Mouse (Mus musculus) activated CD4-positive, CD25-positive, alpha-beta regulatory T cell, adult 4 months (primary cell): ENCODE measurements around the gene Luzp1. TPM values are rescaled to one million over a fixed set of nuclear protein-coding genes. Genes with fewer than 3 reads are reported as not detected.

Experiments
- ATAC-seq: one replicate; pipeline ENCODE4 v1.8.0; 2017
- polyA plus RNA-seq, 2 experiments: library from polyadenylated mRNA; unstranded; fragments of 100-300 nt; shearing (Covaris generic); gene quantifications; one replicate each; pipeline ENCODE4 v1.2.1; 2017

Luzp1 gene
- polyA plus RNA-seq: 1 to 10 TPM; 4.7 to 7.4 TPM

DNA sequence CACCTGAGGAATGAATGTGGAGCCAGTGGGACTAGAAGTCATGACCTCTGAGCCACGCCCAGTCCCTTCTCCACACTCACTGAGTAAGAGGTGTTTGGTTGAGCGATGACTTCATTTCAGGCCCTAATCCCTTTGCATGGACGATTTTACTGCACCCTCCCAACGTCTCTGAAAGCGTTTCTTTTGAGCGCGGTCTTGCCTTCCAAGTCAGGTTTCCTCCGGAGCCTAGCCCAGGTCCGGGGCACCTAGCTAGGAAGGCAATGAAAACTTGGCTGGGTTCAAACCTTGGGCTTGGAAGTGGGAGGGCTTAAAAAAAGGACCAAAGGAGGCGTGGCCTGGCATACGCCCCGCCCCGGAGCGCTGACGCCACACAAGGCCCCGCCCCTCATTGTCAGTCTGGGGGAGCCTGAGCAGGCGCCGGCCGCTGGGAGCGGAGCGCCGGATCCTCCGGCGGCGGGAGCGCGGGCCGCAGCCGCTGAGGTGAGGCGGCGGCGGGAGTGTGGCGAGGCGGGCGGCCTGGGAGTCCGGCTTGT is at the start of gene Luzp1:
TSS of gene Luzp1 (plus strand) at position 391 of the 533 bp plus-strand sequence.
- ATAC-seq: peak; percentile 89

DNA sequence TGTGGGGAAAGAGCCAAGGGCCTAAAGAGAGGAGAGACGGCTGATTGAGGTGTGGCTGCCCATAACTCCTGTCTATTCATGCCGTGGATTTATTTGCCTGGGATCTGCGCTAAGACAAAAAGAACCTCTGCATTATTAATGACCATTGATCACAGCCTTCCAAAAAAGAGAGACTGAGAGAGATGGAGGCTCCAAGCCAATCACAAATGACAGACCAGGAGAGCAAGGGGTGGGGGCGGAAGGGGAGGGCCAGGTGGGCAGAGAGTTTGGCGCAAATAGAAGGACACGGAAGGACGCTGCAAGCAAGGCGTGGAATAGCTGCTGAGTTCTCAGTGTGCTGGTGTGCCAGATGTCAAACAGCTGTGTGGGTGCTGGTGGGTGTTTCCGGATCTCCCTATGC is 46.3 kb upstream of the Luzp1 start, which contains the start of gene Htr1d:
TSS of gene Htr1d (plus strand) at position 301 of the 400 bp plus-strand sequence.
- ATAC-seq: no peak

DNA sequence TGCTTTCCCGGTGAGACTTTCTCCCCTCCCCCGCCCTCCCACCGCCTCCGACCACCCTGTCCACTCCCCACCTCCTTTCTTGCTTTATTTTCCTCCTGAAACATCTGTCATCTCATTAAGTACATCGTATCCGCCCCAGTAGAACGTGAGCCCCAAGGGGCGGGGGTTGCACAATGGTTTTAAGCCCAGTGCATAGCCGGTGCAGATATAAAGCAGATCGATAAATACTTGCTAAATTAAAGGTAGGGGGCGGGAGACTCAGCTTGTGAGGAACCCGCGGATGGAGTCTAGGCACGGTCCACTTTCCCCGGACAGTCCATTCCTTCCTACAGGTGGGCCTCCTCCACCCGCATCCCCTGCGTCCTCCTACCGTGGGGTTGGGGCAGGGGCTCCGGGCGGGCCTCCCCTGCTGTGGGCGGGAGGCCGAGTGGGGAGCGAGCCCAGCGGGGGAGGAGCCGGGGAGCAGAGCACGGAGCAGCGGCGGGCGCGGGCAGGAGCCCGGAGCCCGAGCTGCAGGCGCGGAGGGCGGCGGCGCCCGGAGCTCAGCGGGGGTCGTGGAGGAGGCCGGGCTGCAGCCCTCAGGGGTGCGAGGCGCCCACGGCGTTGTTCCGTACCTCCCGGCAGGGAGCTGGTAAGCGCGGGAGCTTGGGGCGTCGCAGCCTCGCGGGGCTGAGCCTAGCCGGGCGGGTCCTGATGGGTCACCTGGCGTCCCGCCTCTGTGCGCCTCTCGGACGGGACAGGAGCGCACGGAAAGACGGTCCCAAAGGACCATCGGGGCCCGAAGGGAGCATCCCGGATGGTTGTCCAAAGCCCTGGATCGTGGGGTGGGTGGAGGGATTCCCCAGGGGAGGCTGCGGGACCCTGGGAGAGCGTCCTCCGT is 45.2 kb upstream of the Luzp1 start:
- no peak for ATAC-seq

DNA sequence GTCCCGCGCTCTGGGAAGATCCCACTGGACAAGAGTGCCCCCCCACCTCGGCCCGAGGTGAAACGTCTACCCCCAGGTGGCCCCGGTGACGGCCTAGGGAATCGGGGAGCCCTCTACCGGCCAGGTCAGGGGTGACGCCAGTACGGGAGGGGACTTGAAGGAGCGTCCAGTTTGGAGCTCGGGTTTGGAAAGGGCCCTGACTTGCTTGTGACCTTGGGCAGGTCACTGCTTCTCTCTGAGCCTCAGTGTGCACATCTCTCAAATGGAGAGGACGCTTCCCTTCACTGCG is 44.6 kb upstream of the Luzp1 start:
- no peak for ATAC-seq

DNA sequence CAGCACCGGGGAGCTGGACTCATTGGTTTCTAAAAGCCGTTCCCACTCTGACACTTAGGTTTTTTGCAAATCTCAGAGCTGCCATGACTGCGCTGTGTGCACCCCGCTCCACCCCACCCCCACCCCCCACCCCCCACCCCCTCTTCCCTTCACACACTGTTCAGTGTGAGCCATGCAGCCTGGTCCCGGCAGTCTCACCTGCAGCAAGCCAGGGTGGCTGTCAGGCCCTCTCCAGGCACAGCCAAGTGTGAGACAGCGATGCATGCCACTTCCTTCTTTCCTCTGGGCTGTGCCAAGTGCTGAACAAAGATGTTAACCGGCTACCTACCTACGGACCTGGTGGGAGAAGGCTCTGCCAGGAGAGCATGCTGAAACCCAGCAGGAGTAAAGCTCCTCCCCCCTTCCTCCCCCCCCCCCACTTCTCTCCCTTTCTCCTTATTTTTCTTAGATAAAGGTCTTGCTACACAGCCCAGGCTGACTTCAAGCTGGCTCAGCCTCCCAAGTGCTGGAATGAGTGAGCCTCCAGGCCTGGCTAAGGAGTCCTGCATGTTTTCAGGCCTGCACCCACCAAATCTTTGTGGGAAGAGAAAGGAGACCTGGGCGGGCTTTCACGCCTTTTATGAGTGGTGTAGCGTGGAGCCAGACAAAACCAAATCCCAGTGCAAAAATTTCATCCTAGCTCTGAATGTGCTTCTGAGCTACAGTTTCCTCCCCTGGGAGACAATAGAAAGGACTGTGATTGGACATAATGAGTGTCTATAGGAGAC is 38.8 kb upstream of the Luzp1 start:
- ATAC-seq: no peak

DNA sequence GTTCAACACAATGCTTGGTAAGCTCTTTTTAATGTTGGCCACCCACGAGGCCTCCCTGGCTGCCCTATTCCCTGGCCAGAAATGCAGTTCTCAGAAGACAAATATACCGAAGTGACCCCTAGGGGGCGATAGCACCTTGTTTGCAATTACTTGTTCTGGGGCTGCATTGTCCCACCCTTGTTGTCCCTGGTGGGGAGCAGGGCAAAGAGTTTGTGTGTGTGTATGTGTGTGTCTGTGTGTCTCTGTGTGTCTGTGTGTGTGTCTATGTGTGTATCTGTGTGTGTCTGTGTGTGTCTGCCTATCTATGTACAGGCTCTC is 38.2 kb upstream of the Luzp1 start:
- no peak for ATAC-seq

DNA sequence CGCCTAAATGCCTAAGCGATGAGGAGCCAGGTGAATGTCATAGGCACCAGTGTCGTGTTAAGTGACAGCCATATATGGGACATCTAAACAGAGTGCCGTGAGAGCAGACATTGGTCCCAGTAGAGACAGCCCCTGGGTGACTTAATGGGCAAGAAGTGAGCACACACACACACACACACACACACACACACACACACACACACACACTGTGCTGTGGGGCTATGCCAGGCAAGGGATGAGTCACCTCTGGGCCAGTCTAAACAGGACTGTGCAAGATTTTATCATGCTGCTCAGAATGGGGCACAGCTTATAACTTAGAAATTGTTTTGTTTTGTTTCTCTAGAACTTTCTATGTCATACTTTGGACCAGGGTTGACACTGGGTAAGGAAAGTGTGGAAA is 35.5 kb upstream of the Luzp1 start:
- no peak for ATAC-seq

DNA sequence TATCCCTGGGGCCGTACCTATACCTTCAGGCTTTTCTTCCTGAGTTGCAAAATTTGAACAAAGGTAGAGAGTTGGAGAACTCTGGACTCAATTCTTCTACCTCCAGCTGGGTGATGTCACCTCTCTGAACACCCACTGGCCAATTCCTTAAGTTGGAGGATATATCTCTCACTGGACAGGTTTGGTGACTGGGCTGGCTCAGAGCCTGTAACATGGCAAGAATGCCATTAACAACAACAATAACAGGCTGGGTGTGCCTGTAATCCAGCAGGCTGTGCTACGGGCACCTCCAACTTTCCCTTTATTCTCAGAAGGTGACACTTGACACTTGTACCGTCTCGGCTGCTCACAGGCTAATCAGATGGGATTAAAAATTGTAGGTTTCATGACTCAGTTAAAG is 30.5 kb upstream of the Luzp1 start:
- no peak for ATAC-seq

DNA sequence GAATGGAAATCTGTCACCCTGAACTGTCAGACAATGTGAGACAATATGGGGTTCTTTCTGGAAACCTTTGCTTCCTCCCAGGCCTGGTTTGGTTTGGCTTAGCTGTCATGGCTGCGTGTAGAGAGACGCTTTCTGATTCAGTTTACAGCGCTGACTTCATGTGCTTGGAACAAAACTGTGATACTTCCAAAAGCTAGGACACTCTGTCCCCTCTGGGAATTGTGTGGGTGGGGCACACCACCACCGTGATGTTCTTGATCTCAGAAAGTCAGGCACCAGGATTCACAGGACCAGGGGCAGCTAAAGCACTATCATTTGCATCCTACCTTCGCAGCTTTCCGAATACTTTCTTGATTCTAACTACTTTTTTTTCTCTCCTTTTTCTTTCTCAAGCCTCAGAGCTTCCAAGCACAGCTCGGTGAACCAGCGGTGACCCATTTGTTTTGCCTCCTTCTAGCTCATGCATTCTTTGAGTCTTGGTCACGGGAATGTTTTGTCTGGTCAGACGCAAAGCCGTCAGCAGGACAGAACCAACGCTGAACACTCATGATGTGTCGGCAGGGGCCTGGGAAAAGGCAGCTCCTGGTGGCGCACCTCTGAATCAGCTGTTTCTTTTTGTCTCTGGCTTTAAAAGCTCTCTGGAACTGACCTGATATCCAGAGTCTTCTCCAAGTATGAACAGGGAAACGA is 28.1 kb upstream of the Luzp1 start:
- no peak for ATAC-seq

DNA sequence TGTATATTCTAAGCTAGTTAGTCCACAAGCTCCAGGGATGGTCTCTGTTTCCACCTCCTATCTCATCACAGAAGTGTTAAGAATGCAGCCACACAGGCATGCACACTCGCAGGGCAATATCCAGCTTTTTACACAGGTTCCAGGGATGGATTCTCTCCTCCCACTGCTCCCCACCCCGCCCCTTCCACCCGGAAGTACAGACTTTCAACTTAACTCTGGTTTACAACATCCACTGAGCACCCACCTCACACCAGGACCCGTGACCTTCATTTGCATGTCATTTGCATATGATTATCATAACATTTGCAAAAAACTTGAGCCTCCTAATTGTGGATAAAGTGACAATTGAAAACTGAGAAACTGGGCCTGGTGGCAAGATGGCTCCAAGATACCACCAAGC is 25.0 kb upstream of the Luzp1 start:
- no peak for ATAC-seq

DNA sequence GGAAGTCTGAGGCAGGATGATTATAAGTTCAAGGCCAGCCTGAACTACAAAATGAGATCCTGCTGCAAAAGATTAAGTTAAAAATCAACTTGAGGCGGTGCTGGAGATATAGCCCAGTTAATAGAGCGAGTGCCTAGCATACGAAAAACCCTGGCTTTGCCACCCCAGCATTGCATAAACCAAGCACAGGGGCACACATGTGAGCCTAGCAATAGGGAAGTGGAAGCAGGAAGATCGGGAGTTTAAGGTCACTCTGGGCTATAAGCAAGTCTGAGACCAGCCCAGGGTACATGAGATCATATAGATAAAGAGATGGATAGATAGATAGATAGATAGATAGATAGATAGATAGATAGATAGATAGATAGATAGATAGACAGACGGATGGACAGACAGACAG is 19.8 kb upstream of the Luzp1 start:
- ATAC-seq: no peak

DNA sequence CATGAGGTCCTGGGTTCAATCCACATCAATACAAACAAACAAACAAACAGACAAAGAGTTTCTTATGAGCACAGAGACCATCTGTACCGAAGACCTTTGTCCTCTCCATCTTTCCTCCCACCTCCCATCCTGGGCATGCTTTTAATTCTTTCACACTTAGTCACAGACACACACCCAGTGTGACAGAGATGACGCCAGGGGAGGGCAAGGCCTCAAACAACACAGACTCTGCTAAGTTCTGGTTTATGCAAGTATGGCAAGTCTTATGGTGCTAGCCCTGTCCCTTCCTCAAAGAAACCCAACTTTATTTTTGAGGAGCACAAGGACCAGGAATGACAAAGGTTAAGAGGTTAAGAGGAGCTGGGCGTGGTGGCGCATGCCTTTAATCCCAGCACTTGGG is 19.3 kb upstream of the Luzp1 start:
- ATAC-seq: no peak

DNA sequence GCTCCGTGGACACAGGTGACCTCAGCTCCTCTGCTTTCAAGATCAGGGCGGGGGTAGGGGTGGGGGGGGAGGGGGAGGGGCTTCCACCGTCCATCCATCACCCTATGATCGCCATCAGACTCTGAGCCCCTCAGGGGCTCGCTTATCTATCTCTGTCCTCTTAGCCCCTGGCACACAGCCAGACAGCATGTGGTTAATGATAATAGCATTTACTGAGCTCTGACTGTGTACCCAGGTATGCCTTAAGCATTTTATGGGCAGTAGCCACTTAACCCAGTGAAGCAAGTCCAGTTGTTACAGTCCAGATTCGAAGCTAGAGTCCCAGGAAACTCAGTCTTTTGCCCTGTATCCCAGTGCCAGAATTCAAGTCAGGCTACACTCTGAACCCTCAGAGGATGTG is 18.0 kb upstream of the Luzp1 start:
- no peak for ATAC-seq

DNA sequence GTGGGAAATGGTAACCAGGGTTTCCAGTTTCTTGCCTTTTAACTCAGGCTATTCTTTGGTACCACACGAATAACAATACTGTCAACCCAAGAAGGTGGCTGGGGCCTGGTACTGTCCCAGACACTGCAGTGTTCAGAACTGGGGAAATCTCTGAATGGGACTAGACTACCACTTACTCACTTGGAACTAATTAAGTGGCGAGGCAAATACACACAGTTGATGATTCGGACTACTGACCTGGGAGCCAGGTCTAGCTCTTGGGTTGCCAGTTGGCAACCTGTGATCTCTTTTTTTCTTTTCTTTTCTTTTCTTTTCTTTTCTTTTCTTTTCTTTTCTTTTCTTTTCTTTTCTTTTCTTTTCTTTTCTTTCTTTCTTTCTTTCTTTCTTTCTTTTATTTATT is 17.3 kb upstream of the Luzp1 start:
- ATAC-seq: no peak

DNA sequence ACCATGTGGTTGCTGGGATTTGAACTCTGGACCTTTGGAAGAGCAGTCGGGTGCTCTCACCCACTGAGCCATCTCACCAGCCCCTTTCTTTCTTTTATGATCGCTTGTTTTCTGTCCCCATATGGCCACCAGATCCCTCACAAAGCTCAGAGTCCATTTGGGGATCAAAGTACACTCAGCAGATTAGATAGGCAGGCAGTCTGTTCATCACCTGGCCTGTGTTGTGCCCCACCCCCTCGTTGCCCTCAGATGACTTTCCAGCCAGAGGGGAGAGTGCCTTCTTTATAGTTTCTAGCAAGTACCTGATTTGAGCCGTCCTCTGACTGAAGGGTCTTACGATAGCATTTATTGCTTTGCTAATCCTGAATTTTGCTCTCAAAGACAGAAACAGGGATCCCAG is 16.8 kb upstream of the Luzp1 start:
- no peak for ATAC-seq

DNA sequence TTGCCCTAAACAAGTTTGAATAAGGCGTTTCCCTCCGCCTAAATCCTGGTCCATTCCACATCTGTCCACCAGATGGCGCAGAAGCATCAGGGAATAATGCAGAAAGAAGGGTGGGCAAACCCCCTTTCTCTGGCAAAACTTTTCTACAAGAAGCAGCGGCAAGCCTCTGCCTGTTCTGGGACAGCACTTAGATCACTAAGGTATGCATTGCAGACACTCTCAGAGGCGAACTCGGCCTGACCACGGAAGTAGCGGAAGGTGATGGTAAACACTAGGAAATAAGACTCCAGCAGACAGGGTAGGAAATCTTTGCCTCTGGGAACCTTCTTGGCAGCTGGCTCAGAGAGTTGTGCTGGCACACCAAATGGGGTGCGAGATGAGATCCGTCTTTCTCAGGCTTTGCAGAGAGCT is 14.7 kb upstream of the Luzp1 start:
- peak; percentile 36 for ATAC-seq

DNA sequence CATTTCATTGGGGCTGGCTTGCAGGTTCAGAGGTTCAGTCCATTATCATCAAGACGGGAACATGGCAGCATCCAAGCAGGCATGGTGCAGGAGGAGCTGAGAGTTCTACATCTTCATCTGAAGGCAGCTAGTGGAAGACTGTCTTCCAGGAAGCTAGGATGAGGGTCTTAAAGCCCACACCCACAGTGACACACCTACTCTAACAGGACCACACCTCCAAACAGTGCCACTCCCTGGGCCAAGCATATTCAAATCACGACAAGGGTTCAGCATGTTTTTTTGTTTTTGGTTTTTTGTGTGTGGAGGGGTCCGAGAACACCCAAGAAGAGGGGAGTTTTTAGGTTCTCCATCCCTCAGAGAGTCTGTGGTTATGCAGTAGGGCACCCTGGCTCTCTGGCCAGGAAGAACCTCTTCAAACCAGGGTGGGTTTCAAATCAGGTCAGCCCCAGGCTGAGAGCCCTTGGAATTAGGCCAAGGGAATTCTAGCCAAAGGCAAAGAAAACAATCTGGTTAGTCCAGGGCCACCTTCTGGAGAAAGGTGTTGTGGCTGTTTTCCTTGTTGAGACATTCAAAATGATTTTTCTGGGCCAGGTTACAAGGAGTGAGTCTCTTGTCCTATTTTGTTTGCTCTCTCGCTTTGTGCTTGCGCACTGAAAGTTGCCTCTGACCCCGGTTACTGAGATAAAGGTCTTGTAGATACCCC is 12.9 kb upstream of the Luzp1 start:
- no peak for ATAC-seq

DNA sequence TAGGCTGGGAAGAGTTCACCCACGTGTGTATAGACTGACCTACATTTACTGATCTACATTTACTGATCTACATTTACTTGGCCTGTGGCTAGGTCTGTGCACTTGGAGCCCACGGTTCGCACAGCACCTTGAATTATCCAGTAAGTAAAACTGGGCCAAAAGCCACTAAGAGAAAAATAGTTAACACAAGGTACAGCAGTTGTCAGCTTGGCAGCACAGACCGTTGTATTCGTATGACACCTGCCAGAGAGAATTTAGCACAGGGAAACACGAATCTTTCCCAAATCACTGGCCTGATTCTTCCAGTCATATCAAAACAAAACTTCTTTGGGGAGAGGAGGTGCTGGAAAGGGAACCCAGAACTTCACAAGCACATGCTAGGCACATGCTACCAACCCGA is 11.3 kb upstream of the Luzp1 start:
- ATAC-seq: no peak

DNA sequence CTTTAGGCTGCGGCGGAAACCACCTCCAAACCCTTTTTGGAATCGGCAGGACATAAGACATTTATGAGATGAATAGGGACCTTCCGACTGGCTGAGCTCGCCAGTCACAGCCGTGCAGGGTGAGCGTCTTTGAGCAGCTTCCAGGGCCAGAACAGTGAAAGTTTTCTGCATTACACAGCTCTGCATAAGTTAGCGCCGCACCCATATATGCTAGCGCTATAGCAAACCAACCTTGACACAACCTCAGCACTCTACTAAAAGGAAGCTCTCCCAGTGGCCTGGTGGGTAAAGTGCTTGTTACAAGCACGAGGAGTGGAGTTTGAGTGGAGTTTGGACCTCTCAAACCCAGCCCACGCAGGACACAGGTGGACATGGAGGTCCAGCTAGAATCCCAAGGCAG is 10.4 kb upstream of the Luzp1 start:
- ATAC-seq: no peak

DNA sequence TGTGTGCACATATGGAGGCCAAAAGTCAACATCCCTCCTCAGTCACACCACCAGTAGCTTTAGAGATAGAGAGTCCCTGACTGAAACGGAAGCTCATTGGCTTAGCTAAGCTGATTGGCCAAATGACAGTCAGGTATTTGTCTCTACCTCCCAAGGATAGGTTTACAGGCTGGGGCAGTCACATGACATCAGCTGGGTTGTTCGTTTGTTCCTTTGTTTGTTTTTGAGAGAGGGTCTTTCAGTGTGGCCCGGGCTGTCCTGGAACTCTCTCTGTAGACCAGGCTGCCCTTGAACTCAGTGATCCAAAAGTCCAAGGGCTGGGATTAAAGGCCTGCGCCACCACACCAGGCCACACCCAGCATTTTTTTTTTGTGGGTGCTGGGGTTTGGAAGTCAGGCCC is 8.4 kb upstream of the Luzp1 start:
- ATAC-seq: no peak

DNA sequence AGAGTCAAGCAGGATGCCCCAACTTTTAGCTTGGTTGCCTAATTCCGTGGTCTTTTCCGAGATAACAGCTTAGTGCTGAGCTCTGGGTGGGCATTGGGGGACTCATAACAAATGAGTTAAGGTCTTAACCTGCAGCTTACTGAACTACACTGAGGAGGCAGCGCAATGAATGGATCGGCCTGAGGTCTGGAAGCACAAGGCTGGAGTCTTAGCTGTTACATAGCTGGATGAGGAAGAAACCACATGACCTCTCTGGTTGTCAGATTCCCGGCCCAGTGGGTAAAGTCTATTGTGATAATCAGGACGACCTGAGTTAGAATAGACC is 7.8 kb upstream of the Luzp1 start:
- ATAC-seq: no peak

DNA sequence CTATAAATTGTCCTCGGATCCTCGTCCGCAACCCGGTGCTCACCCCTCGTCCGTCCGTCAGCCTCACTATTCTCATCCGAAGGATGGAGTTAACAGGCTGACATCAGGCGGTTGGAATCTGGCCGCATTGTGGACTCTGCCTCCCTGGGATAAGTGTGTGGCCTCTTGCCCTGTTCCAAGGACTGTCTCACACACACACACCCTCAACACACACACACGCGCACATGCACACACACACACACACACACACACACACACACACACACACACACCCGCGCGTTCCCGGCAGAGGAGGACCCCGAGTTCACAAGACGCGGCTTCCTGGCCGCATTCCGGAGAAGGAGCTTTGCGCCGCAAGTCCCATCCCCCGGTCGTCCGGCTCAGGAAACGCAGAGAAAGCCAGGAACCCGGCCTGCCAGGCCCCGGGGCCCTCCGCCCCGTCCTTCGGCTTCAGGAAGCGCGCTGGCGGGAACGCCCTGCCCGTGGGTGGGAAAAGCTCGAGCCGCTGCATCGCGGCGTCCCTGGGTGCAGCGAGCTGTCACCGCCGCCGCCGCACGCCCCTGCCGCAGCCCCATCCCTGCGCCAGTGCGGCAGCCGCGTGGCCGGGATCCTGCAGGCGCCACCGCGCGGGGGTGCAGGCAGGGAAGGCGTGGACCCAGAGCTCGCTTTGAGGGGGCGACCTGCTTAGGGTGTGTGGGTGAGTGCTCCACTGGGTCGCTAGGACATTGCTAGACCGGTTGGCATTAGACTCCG is 7.3 kb upstream of the Luzp1 start, which contains the start of gene 6030445D17Rik:
TSS of gene 6030445D17Rik (plus strand) at position 165 of the 753 bp plus-strand sequence.
- peak; percentile 67 for ATAC-seq
